Mouse (Mus musculus): ENCODE measurements at regions not wholly inside any gene's neighbourhood (a gene's known extent, or its start where the extent isn't known, plus 50 kb on each side); places are given as distances from the start of the nearest gene placed in this dataset.

DNA sequence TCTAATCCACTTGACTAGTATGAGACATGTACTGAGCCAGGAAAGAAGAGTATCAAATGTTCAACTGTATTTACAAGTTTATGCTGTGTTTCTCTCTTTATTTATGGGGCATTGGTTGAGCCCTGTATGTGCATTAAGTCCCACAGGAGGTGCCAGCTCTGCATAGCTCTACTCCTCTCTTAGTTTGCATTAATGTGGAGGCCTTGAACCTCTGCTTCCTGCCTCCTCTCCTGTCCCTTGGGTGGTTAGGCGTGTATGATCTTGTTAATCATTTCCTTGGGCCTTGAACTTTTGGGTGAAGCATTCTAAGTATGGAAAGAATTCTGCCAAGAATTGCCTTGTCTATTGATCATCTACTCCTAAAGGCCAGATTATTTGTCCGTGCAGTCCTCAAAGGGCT, 291.9 kb upstream of the Jag1 start:
- no peak for TF ChIP-seq CTCF (IDR thresholded peaks at IDR 0.05; ENCODE audit: extremely low read depth, insufficient read length, insufficient replicate concordance, low read depth, low read length)
- TF ChIP-seq POLR2A (IDR thresholded peaks at IDR 0.05; ENCODE audit: low read depth, low read length), result no peak
